Mouse (Mus musculus): ENCODE results near the gene Wdfy1. TPM values are rescaled to one million over a fixed set of nuclear protein-coding genes. Genes with fewer than 3 reads are reported as not detected.

Gene Wdfy1
- polyA plus RNA-seq, 1 experiment from 2014 or later, result 24.5 TPM

Other genes starting within 250 kb of the Wdfy1 start
- 0.08 and 0.30 TPM in 2 replicates for gene Ap1s3, start 104.2 kb downstream of the Wdfy1 start, polyA plus RNA-seq (2014; fragmentation: Nextera tagmentation; extraction: Ambion mirVana)
- gene Mrpl44, start 125 bp downstream of the Wdfy1 start, polyA plus RNA-seq (2014; fragmentation: Nextera tagmentation; extraction: Ambion mirVana), result 45.3 and 49.0 TPM in 2 replicates
- gene Serpine2, start 85.0 kb upstream of the Wdfy1 start, polyA plus RNA-seq (2014; fragmentation: Nextera tagmentation; extraction: Ambion mirVana), result 165 and 182 TPM in 2 replicates

Measured in heart, embryonic 11.5 days (tissue).